Mouse (Mus musculus) spleen, adult 12 weeks (tissue): ENCODE measurements around the gene Plxnc1.

Experiments
- DNase-seq: peaks from one replicate; pipeline ENCODE4 v3.0.0; 2022; ENCODE audit warnings: low spot score

The Plxnc1 gene

GRCm38 (mm10) chr10:94741459-94741858 lies 203.2 kb downstream of the Plxnc1 start:
- no peak for DNase-seq
